Comparison of ENCODE assay signal across 16 mouse cellular contexts in the genomic region with DNA sequence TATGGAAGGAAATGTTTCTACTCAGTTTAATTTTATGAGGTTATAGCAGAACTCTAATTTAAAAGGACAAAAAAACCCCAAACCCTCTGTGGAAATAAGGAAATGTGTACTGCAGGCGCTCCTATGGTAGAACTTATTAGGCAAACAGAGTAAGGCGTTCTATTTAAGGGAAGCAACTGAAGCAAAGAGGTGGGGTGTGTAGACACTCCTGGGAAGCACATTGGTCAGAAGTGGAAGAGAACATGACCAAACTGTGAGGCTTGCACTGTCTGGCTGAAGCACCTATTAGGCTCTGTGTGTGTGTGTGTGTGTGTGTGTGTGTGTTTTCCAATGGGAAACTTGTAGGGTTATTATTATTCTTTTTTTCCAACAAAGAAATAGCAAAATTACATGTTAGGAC. TPM values are rescaled to one million over a fixed set of nuclear protein-coding genes. Genes with fewer than 3 reads are reported as not detected.
DNase-seq lines count a peak whose midpoint lies in the region; ATAC-seq and TF ChIP-seq lines count a peak whose summit lies in the region.
"Had no signal": no experiment of that assay in that cellular context is flagged by ENCODE, and none has a peak within 500 bp of the region (broad histone marks: within the 10 kb centered on the region; RNA-seq: fewer than 3 reads in every experiment).

No protein-coding gene starts in this region.

- ATAC-seq in intestine, embryonic 15.5 days: no peak
- ATAC-seq in intestine, postnatal 0 days: no peak
- no peak for ATAC-seq in embryonic facial prominence, embryonic 12.5 days (ENCODE audit: insufficient number of reproducible peaks, insufficient read depth, low FRiP score, low TSS enrichment)
- peak; percentile 52 for ATAC-seq in monocyte, adult 5-6 weeks (replicated peaks; ENCODE audit: insufficient number of reproducible peaks, low FRiP score, low TSS enrichment, poor library complexity, severe bottlenecking)
- ATAC-seq: midbrain, embryonic 16.5 days had no signal

- H3K27ac ChIP-seq in intestine, embryonic 15.5 days: no peak overlapping the region
- H3K27ac ChIP-seq in intestine, postnatal 0 days (ENCODE audit: low read depth, low read length): no peak overlapping the region
- H3K27ac ChIP-seq in embryonic facial prominence, embryonic 12.5 days: no peak overlapping the region
- H3K27ac ChIP-seq in limb, embryonic 10.5 days: no peak overlapping the region

- H3K27me3 ChIP-seq in intestine, embryonic 15.5 days (replicated peaks): no peaks in the 10 kb centered on the region
- H3K27me3 ChIP-seq in intestine, postnatal 0 days (replicated peaks; ENCODE audit: control insufficient read depth, insufficient read depth, low read length): no peaks in the 10 kb centered on the region
- no peaks in the 10 kb centered on the region for H3K27me3 ChIP-seq in embryonic facial prominence, embryonic 12.5 days
- no peaks in the 10 kb centered on the region for H3K27me3 ChIP-seq in limb, embryonic 10.5 days (ENCODE audit: low read depth, poor library complexity, severe bottlenecking)

- 76% methylated on average over 2 of the region's 2 CpGs for WGBS in intestine, embryonic 15.5 days
- 49% methylated on average over 2 of the region's 2 CpGs for WGBS in intestine, postnatal 0 days
- WGBS in embryonic facial prominence, embryonic 12.5 days: 95% methylated on average over 2 of the region's 2 CpGs
- 91% methylated on average over 2 of the region's 2 CpGs for WGBS in limb, embryonic 10.5 days

- TF ChIP-seq CTCF in intestine, postnatal 0 days (IDR thresholded peaks at IDR 0.05; ENCODE audit: low read depth): no peak

- H3K9ac ChIP-seq in intestine, embryonic 15.5 days: no peak overlapping the region
- H3K9ac ChIP-seq in intestine, postnatal 0 days (ENCODE audit: low read depth, low read length): no peak overlapping the region
- no peak overlapping the region for H3K9ac ChIP-seq in embryonic facial prominence, embryonic 12.5 days

- no peak for DNase-seq in limb, embryonic 10.5 days (ENCODE audit: low spot score)
- DNase-seq in right cerebral cortex, postnatal 14 days: no peak
- DNase-seq in lung, postnatal 14 days: no peak
- DNase-seq: cerebellum, postnatal 10 days; heart, postnatal 36 days; kidney, adult 18-20 months; kidney, postnatal 4 days; lung, postnatal 10 days; right cerebral cortex, postnatal 4 days; thymus, postnatal 25 days had no signal

- peaks cover 13% of the 10 kb centered on the region for H3K4me1 ChIP-seq in intestine, embryonic 15.5 days (replicated peaks)
- peaks cover 11% of the 10 kb centered on the region for H3K4me1 ChIP-seq in intestine, postnatal 0 days (replicated peaks; ENCODE audit: control insufficient read depth, insufficient read depth, low read length)
- H3K4me1 ChIP-seq in embryonic facial prominence, embryonic 12.5 days: peaks cover 23% of the 10 kb centered on the region; the same call in 1 of the 2 replicates
- H3K4me1 ChIP-seq in limb, embryonic 10.5 days: peaks cover 29% of the 10 kb centered on the region

- H3K4me2 ChIP-seq in intestine, embryonic 15.5 days (replicated peaks): peak overlapping the region; percentile 16
- H3K4me2 ChIP-seq in intestine, postnatal 0 days (replicated peaks; ENCODE audit: low read depth): no peak overlapping the region
- peak overlapping the region; percentile 24; the same call in 1 of the 2 replicates for H3K4me2 ChIP-seq in embryonic facial prominence, embryonic 12.5 days (replicated peaks)

- no peaks in the 10 kb centered on the region for H3K36me3 ChIP-seq in intestine, embryonic 15.5 days
- H3K36me3 ChIP-seq in intestine, postnatal 0 days (ENCODE audit: control insufficient read depth, insufficient read depth): no peaks in the 10 kb centered on the region
- no peaks in the 10 kb centered on the region for H3K36me3 ChIP-seq in embryonic facial prominence, embryonic 12.5 days
- H3K36me3 ChIP-seq in limb, embryonic 10.5 days: peaks cover 26% of the 10 kb centered on the region

- no peak overlapping the region for H3K4me3 ChIP-seq in intestine, embryonic 15.5 days (replicated peaks)
- H3K4me3 ChIP-seq in intestine, postnatal 0 days (ENCODE audit: low read depth, low read length): no peak overlapping the region
- H3K4me3 ChIP-seq in embryonic facial prominence, embryonic 12.5 days: no peak overlapping the region
- H3K4me3 ChIP-seq in limb, embryonic 10.5 days: 0 out of 2 replicates have a peak overlapping the region, but pooled peaks have one; percentile 10

- no peaks in the 10 kb centered on the region for H3K9me3 ChIP-seq in intestine, embryonic 15.5 days
- no peaks in the 10 kb centered on the region for H3K9me3 ChIP-seq in intestine, postnatal 0 days (ENCODE audit: control insufficient read depth)
- no peaks in the 10 kb centered on the region for H3K9me3 ChIP-seq in embryonic facial prominence, embryonic 12.5 days
- H3K9me3 ChIP-seq in limb, embryonic 10.5 days (replicated peaks): no peaks in the 10 kb centered on the region

RNA-seq across cellular contexts. Expression of gene Gpsm2, which starts 2.8 kb away (rescaled TPM):
- 49.1 and 56.1 TPM in 2 replicates for polyA plus RNA-seq in intestine, embryonic 15.5 days (2015; fragmentation: Nextera tagmentation; extraction: Ambion mirVana)
- 26.7 and 27.8 TPM in 2 replicates for polyA plus RNA-seq in intestine, postnatal 0 days (2015; fragmentation: Nextera tagmentation; extraction: Ambion mirVana)
- polyA plus RNA-seq in embryonic facial prominence, embryonic 12.5 days (2016; fragmentation: Nextera tagmentation; extraction: Ambion mirVana): 77.0 and 82.5 TPM in 2 replicates
- polyA plus RNA-seq in limb, embryonic 10.5 days (2016; fragmentation: Nextera tagmentation; extraction: Ambion mirVana): 73.9 and 85.3 TPM in 2 replicates
- 7.2 to 9.7 TPM (median 9.6 TPM) in 3 replicates for total RNA-seq in monocyte, adult 5-6 weeks (2017)

RNA-seq across cellular contexts. Expression of gene Aknad1, which starts 20.1 kb away (rescaled TPM):
- 0.10 TPM in 1 of 2 replicates, not detected in the other for polyA plus RNA-seq in intestine, embryonic 15.5 days (2015; fragmentation: Nextera tagmentation; extraction: Ambion mirVana)
- polyA plus RNA-seq in intestine, postnatal 0 days (2015; fragmentation: Nextera tagmentation; extraction: Ambion mirVana): 0.14 and 0.16 TPM in 2 replicates
- 0.36 and 0.51 TPM in 2 replicates for polyA plus RNA-seq in embryonic facial prominence, embryonic 12.5 days (2016; fragmentation: Nextera tagmentation; extraction: Ambion mirVana)
- 0.10 TPM in 1 of 2 replicates, not detected in the other for polyA plus RNA-seq in limb, embryonic 10.5 days (2016; fragmentation: Nextera tagmentation; extraction: Ambion mirVana)
- not detected in 3 replicates for total RNA-seq in monocyte, adult 5-6 weeks (2017)
- total RNA-seq: adrenal gland, adult 18-20 months; heart, postnatal 36 days had no signal
- polyA plus RNA-seq: midbrain, embryonic 16.5 days had no signal
